Mouse (Mus musculus): Measurements from ENCODE around the gene Pramef25. TPM values are rescaled to one million over a fixed set of nuclear protein-coding genes. Genes with fewer than 3 reads are reported as not detected.

The Pramef25 gene
- not detected in 2 replicates for polyA plus RNA-seq (2012; ENCODE audit: low replicate concordance)

DNA sequence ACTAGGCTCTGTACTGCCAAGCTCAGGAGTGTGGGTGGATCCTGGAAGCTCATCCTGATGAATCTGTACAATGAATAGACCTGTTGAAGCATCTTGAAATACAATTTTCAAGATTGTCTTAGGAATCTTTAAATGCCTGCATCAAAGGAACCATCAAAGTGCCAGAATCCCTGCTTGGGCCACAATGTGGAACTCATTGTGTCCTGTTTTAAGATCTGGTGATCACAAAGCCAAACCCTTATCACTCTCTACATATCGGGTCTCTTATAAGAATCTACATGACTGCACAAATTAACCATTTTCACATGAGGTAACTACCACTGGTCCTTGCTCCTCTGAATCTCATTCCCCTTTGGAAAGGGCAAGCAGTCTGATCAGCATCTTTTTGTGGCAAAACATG lies at the start of gene Pramef25:
Pramef25 (minus strand) TSS at position 101 of the 400 bp plus-strand sequence.

DNA sequence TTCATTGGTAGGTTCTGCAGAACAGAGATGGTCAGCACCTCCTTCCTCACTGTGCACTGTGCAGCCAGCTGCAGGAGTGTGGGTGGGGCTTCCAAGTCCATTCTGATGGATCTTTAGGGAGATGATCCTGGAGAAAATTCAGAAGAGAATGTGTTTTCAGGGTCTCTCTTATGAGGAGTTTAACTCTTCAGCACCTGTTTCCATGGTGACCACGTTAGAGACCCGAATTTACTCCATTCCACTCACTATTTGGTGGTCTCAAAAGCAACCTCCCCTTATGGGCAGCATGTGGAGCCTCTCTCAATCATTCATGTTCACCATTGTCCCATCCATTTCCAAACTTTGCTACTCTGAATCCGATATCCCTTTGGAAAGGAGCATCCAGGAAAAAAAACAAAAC lies 43.5 kb upstream of the Pramef25 start, which contains the start of gene Pramef17:
Pramef17 (minus strand) TSS at position 101 of the 400 bp plus-strand sequence.

DNA sequence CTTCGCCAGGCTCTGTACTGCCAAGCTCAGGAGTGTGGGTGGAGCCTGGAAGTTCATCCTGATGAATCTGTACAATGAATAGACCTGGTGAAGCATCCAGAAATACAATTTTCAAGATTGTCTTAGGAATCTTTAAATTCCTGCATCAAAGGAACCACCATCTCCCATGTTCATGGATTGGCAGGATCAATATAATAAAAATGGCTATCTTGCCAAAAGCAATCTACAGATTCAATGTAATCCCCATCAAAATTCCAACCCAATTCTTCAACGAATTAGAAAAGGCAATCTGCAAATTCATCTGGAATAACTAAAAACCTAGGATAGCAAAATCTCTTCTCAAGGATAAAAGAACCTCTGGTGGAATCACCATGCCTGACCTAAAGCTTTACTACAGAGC lies 16.0 kb upstream of the Pramef25 start, which contains the start of gene Gm13101:
Gm13101 (minus strand) TSS at position 101 of the 400 bp plus-strand sequence.

DNA sequence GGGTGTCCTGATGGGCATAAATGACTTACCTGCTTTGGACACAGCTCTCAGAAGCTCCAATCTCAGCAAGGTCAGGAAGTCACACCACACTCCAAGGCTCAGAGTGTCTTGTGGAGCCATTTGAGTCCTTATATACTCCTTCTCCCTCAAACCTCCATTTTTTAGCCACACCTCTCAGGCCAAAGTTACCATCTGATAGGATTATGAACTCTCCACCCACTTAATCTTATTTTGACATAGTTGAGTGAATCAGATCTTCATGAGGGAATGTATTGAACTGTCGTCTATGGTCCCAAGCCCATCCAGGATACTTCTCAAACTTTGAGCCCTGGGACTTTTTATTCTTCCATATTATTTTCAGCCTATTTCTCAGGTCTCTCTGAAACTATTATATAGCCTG lies 50.5 kb downstream of the Pramef25 start, which contains the start of gene Pramef6:
Pramef6 (minus strand) TSS at position 101 of the 400 bp plus-strand sequence.

Other genes starting within 250 kb of the Pramef25 start
- not detected in 2 replicates for gene Gm13089, start 248.3 kb downstream of the Pramef25 start, polyA plus RNA-seq (2012; ENCODE audit: low replicate concordance)
- not detected in 2 replicates for gene Gm13078, start 231.6 kb downstream of the Pramef25 start, polyA plus RNA-seq (2012; ENCODE audit: low replicate concordance)
- gene Gm13023, start 161.7 kb downstream of the Pramef25 start, polyA plus RNA-seq (2012; ENCODE audit: low replicate concordance) = not detected in 2 replicates
- gene Gm13084, start 134.9 kb downstream of the Pramef25 start, polyA plus RNA-seq (2012; ENCODE audit: low replicate concordance) = not detected in 2 replicates
- not detected in 2 replicates for gene Gm13103, start 104.5 kb downstream of the Pramef25 start, polyA plus RNA-seq (2012; ENCODE audit: low replicate concordance)
- gene Pramef6, start 50.6 kb downstream of the Pramef25 start, polyA plus RNA-seq (2012; ENCODE audit: low replicate concordance) = not detected in 2 replicates
- gene Gm13101, start 15.9 kb upstream of the Pramef25 start, polyA plus RNA-seq (2012; ENCODE audit: low replicate concordance) = not detected in 2 replicates
- gene Pramef17, start 43.4 kb upstream of the Pramef25 start, polyA plus RNA-seq (2012; ENCODE audit: low replicate concordance) = not detected in 2 replicates
- gene Pramel4, start 108.1 kb upstream of the Pramef25 start, polyA plus RNA-seq (2012; ENCODE audit: low replicate concordance) = not detected in 2 replicates
- gene Gm13102, start 155.5 kb upstream of the Pramef25 start, polyA plus RNA-seq (2012; ENCODE audit: low replicate concordance) = not detected in 2 replicates
- not detected in 2 replicates for gene Oog3, start 211.6 kb upstream of the Pramef25 start, polyA plus RNA-seq (2012; ENCODE audit: low replicate concordance)
- gene Oog2, start 239.7 kb upstream of the Pramef25 start, polyA plus RNA-seq (2012; ENCODE audit: low replicate concordance) = not detected in 2 replicates

Data from leukemia stem cell, adult 10-12 weeks (primary cell).